Mouse (Mus musculus) lung, adult 18-20 months (tissue): ENCODE data around the gene Tnfrsf1a.

Experiments
- DNase-seq, 2 experiments: peaks; one replicate each; pipeline ENCODE4 v3.0.0; 2022; ENCODE audit warnings: mixed read lengths in 2 of 2

Gene Tnfrsf1a

GRCm38 (mm10) chr6:125325337-125325736 lies 23.8 kb upstream of the Tnfrsf1a start:
- DNase-seq = peak; percentile 64 to 68

GRCm38 (mm10) chr6:125328243-125328642 lies 20.9 kb upstream of the Tnfrsf1a start:
- peak; percentile 66 to 78 for DNase-seq

GRCm38 (mm10) chr6:125330626-125331326 lies 18.4 kb upstream of the Tnfrsf1a start:
- peak; percentile 95 to 97 for DNase-seq

- peak in 1 of 2 experiments; percentile 42 for DNase-seq
Measured at GRCm38 (mm10) chr6:125333112-125333899, 15.9 kb upstream of the Tnfrsf1a start.

DNA sequence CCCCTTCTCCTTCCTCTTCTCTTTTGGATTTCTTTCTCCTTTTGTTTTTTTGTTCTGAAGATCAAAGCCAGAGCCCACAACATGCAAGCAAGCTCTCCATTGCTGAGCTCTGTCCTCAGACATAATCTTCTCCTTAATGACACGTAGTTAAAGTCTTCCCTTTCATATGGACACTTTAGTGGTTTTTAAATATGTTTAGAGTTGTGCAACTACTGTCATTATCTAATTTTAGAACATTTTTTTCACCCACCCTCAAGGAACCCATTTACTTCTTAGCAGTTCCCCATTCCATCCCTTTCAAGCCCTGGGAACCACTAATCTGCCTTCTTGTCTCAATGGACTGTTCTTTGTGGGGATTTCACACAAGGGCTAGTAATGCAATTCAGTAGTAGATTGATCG lies 14.8 kb upstream of the Tnfrsf1a start:
- no peak for DNase-seq

GRCm38 (mm10) chr6:125338791-125339660 lies 10.1 kb upstream of the Tnfrsf1a start:
- no peak for DNase-seq

GRCm38 (mm10) chr6:125340244-125340643 lies 8.9 kb upstream of the Tnfrsf1a start:
- peak; percentile 39 to 66 for DNase-seq

DNA sequence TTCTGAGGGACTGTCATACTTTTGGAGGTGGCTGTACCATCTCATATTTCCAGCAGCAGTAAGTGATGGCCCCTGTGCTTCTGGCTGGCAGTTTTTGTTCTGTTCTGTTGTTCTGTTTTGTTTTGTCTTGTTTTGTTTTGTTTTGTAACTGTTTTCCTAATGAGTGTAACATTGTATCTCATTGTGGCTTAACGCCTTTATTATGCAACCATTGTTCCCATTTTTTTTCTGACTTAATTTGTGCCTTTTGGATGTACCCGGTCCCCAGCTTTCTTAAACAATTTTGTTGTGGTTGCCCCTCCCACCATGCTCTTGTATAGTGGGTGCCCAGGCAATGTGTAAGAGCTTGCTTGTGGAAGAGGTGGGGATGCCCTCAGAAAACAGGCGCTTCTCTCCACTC lies 7.0 kb upstream of the Tnfrsf1a start:
- no peak for DNase-seq

GRCm38 (mm10) chr6:125344084-125344483 lies 5.1 kb upstream of the Tnfrsf1a start:
- peak; percentile 63 to 80 for DNase-seq

GRCm38 (mm10) chr6:125344866-125345265 lies 4.3 kb upstream of the Tnfrsf1a start:
- no peak for DNase-seq

- DNase-seq = no peak
Measured at GRCm38 (mm10) chr6:125345625-125346024, 3.5 kb upstream of the Tnfrsf1a start.

DNA sequence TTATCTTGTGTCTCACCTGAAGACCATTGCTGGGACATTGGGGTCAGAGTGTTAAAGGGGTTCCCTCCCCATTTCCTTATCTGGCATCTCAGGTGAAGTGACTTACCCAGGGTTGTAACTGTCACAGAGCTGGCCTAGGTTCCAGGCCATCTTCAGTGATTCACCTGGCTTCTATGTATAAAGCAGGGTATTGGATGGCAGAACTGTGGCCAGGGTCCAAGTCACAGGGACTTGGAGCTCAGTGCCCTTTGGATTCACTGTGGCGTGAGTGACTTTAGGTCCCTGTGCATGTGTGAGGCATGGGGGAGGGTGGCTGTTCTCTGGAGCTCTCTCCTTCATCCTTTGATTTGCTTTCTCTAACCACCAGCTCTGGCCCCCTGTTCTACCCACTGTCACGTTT lies 3.1 kb upstream of the Tnfrsf1a start:
- no peak for DNase-seq

DNA sequence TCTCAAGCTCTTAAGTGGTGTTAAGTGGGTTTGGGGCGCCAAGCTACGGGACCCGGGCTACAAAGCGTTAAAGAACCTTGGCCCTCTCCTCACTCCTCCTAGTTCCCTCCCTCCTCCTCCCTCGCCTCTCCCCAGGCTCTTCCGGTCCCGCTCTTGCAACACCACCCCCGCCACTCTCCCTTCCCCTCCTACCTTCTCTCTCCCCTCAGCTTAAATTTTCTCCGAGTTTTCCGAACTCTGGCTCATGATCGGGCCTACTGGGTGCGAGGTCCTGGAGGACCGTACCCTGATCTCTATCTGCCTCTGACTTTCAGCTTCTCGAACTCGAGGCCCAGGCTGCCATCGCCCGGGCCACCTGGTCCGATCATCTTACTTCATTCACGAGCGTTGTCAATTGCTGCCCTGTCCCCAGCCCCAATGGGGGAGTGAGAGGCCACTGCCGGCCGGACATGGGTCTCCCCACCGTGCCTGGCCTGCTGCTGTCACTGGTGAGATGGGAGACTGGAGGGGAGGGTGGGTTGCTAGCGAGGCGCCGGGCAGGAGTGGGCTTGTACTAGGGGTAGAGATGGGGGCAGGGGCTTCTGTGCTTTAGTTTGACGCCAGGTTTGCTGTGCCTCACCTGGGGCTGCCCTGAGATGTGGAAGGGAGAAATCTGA lies 541 bp downstream of the Tnfrsf1a start:
- DNase-seq = peak; percentile 81 to 87

- peak; percentile 42 to 44 for DNase-seq
Measured at GRCm38 (mm10) chr6:125350231-125350994, 1.3 kb downstream of the Tnfrsf1a start.

GRCm38 (mm10) chr6:125350995-125351324 lies 1.8 kb downstream of the Tnfrsf1a start:
- DNase-seq = no peak

DNA sequence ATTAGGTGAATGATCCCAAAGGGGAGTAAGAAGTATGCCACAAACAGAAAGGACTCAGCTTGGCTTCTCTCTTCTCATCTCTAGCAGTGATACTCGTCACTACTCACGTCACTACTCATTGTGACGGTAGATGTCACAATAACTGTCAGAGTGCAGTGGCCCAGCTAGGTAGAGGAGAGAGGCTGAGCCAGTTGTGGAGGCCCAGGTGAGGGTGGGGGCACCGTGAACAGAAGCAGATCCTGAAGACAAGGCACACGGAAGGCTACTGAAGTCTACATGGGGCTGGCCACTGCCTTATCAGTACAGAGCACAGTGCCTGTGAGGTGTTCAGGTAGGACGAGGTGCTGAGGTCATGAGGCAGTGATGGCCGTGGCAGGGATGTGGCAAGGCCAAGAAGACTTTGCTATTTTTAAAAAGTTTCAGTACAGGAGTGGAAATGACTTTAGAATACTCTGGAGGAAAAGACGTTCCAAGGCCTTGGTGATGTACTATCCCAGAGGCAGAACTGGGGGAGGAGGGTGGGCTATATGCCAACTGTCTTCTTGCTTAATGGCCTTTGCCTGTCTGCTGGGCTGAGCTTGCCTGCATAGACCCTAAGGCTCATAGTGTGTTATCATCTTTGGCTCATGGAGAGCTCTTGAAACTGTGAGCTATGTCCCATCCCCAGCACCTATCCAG lies 2.3 kb downstream of the Tnfrsf1a start:
- DNase-seq = peak; percentile 52 to 64

- DNase-seq = no peak
Measured at GRCm38 (mm10) chr6:125352046-125352384, 2.9 kb downstream of the Tnfrsf1a start.

- no peak for DNase-seq
Measured at GRCm38 (mm10) chr6:125352811-125353210, 3.6 kb downstream of the Tnfrsf1a start.

DNA sequence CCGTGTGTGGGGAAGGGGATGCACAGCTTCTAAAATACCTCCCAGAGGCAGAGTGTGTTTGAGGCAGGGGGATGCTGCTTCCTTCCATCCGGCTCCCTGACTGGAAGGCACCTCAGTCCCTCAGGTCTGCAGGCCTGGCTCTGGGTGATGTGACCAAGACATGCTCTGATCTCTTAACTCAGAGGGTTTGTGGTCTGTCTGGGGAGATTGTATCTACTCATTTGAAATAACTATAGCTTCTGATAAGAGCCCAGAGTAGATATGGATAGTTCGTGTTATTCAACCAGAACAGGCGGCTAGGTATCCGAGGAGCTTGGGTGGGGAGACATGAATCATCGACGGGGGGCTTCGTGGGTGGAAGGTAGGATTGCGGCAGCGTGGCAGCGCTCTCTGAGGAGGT lies 4.1 kb downstream of the Tnfrsf1a start:
- DNase-seq = no peak

DNA sequence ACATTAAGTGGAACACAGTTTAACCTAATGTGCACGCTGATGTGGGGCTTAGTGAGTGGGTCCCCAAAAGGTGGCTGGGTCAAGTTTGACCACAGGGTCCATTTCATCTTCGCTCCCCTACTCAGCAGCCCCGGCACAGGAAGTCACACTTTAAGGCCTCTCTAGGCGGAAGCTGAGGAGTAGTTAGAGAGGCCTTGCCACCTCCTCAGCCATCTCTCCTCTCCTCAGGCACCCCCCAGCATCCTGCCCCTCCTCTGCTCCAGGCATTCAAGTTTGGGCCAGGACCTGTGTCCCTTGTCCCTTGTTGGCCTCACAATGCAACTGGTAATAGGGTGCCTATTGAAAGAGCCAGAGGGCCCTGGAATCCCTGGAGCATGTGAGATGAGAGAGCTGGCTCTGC lies 4.5 kb downstream of the Tnfrsf1a start:
- no peak for DNase-seq

GRCm38 (mm10) chr6:125354352-125355151 lies 5.4 kb downstream of the Tnfrsf1a start:
- peak; percentile 80 to 81 for DNase-seq
